In genomic region chr16:30501621-30502020, GRCm38 (mm10) we compare ENCODE assay signal across 20 mouse cellular contexts. TPM values are rescaled to one million over a fixed set of nuclear protein-coding genes. Genes with fewer than 3 reads are reported as not detected.
DNase-seq lines count a peak whose midpoint lies in the region; ATAC-seq and TF ChIP-seq lines count a peak whose summit lies in the region.
"Had no signal": no experiment of that assay in that cellular context is flagged by ENCODE, and none has a peak within 500 bp of the region (broad histone marks: within the 10 kb centered on the region; RNA-seq: fewer than 3 reads in every experiment).

No protein-coding gene starts in this region.

- H3K27me3 ChIP-seq in heart, embryonic 10.5 days (ENCODE audit: insufficient read depth, poor library complexity, severe bottlenecking): peaks cover 3% of the 10 kb centered on the region; the same call in 1 of the 2 replicates
- no peaks in the 10 kb centered on the region for H3K27me3 ChIP-seq in hindbrain, postnatal 0 days (ENCODE audit: insufficient read depth, low read length)
- H3K27me3 ChIP-seq in hindbrain, embryonic 14.5 days (ENCODE audit: control insufficient read depth, insufficient read depth, low read length): no peaks in the 10 kb centered on the region
- no peaks in the 10 kb centered on the region for H3K27me3 ChIP-seq in lung, postnatal 0 days (replicated peaks; ENCODE audit: insufficient read depth, low read length)
- H3K27me3 ChIP-seq in stomach, postnatal 0 days (ENCODE audit: control insufficient read depth, insufficient read depth, low read length): no peaks in the 10 kb centered on the region
- H3K27me3 ChIP-seq: embryonic facial prominence, embryonic 15.5 days; hindbrain, embryonic 12.5 days had no signal

- H3K36me3 ChIP-seq in heart, embryonic 10.5 days: no peaks in the 10 kb centered on the region
- no peaks in the 10 kb centered on the region for H3K36me3 ChIP-seq in hindbrain, postnatal 0 days (ENCODE audit: insufficient read depth, low read length)
- no peaks in the 10 kb centered on the region for H3K36me3 ChIP-seq in hindbrain, embryonic 14.5 days (replicated peaks; ENCODE audit: control insufficient read depth, insufficient read depth)
- no peaks in the 10 kb centered on the region for H3K36me3 ChIP-seq in lung, postnatal 0 days (ENCODE audit: insufficient read depth, low read length)
- H3K36me3 ChIP-seq in stomach, postnatal 0 days (ENCODE audit: control insufficient read depth, insufficient read depth, low read length): no peaks in the 10 kb centered on the region
- H3K36me3 ChIP-seq: embryonic facial prominence, embryonic 15.5 days; hindbrain, embryonic 12.5 days; limb, embryonic 12.5 days had no signal

- no peak overlapping the region for H3K9ac ChIP-seq in hindbrain, postnatal 0 days (replicated peaks; ENCODE audit: low read length)
- no peak overlapping the region for H3K9ac ChIP-seq in hindbrain, embryonic 14.5 days
- peak overlapping the region; percentile 39 for H3K9ac ChIP-seq in lung, postnatal 0 days (replicated peaks; ENCODE audit: low read depth)
- H3K9ac ChIP-seq in stomach, postnatal 0 days (ENCODE audit: low read length): no peak overlapping the region
- H3K9ac ChIP-seq: embryonic facial prominence, embryonic 15.5 days; hindbrain, embryonic 12.5 days; limb, embryonic 12.5 days had no signal

- TF ChIP-seq CTCF in hindbrain, postnatal 0 days (IDR thresholded peaks at IDR 0.05; ENCODE audit: low read depth): no peak
- TF ChIP-seq CTCF in lung, postnatal 0 days (IDR thresholded peaks at IDR 0.05): no peak
- TF ChIP-seq CTCF in stomach, postnatal 0 days (IDR thresholded peaks at IDR 0.05; ENCODE audit: low read depth): no peak

- TF ChIP-seq EP300 in lung, postnatal 0 days (IDR thresholded peaks at IDR 0.05): no peak
- TF ChIP-seq EP300 in stomach, postnatal 0 days (optimal IDR thresholded peaks at IDR 0.05): no peak

- no peak for ATAC-seq in hindbrain, postnatal 0 days
- no peak for ATAC-seq in hindbrain, embryonic 14.5 days (ENCODE audit: low FRiP score)
- no peak for ATAC-seq in lung, postnatal 0 days
- ATAC-seq in stomach, postnatal 0 days (ENCODE audit: low FRiP score, low TSS enrichment): no peak
- ATAC-seq: forebrain, embryonic 14.5 days had no signal

- peak overlapping the region; percentile 79; the same call in 1 of the 2 replicates for H3K27ac ChIP-seq in heart, embryonic 10.5 days
- 0 out of 2 replicates have a peak overlapping the region, but pooled peaks have one; percentile 41 for H3K27ac ChIP-seq in hindbrain, postnatal 0 days
- H3K27ac ChIP-seq in hindbrain, embryonic 14.5 days: no peak overlapping the region
- peak overlapping the region; percentile 94 for H3K27ac ChIP-seq in lung, postnatal 0 days (ENCODE audit: low read length)
- peak overlapping the region; percentile 53; the same call in 1 of the 2 replicates for H3K27ac ChIP-seq in stomach, postnatal 0 days (replicated peaks)
- H3K27ac ChIP-seq: hindbrain, embryonic 12.5 days; limb, embryonic 12.5 days had no signal

- no peaks in the 10 kb centered on the region for H3K9me3 ChIP-seq in heart, embryonic 10.5 days
- no peaks in the 10 kb centered on the region for H3K9me3 ChIP-seq in hindbrain, postnatal 0 days (ENCODE audit: low read length)
- H3K9me3 ChIP-seq in hindbrain, embryonic 14.5 days (ENCODE audit: control insufficient read depth, low read length): no peaks in the 10 kb centered on the region
- no peaks in the 10 kb centered on the region for H3K9me3 ChIP-seq in lung, postnatal 0 days (ENCODE audit: low read length)
- no peaks in the 10 kb centered on the region for H3K9me3 ChIP-seq in stomach, postnatal 0 days (ENCODE audit: control insufficient read depth, low read length)
- H3K9me3 ChIP-seq: embryonic facial prominence, embryonic 15.5 days; hindbrain, embryonic 12.5 days; limb, embryonic 12.5 days had no signal

- H3K4me2 ChIP-seq in hindbrain, postnatal 0 days (ENCODE audit: low read depth, low read length): no peak overlapping the region
- H3K4me2 ChIP-seq in hindbrain, embryonic 14.5 days (replicated peaks): no peak overlapping the region
- no peak overlapping the region for H3K4me2 ChIP-seq in lung, postnatal 0 days (replicated peaks; ENCODE audit: low read depth, low read length)
- H3K4me2 ChIP-seq in stomach, postnatal 0 days (replicated peaks; ENCODE audit: low read depth): no peak overlapping the region
- H3K4me2 ChIP-seq: midbrain, embryonic 11.5 days had no signal

- H3K4me1 ChIP-seq in heart, embryonic 10.5 days: peaks cover 42% of the 10 kb centered on the region
- H3K4me1 ChIP-seq in hindbrain, postnatal 0 days (ENCODE audit: insufficient read depth, low read length): no peaks in the 10 kb centered on the region
- H3K4me1 ChIP-seq in hindbrain, embryonic 14.5 days (replicated peaks; ENCODE audit: control insufficient read depth, insufficient read depth, low read length): peaks cover 8% of the 10 kb centered on the region; the same call in 1 of the 2 replicates
- peaks cover 11% of the 10 kb centered on the region; the same call in 1 of the 2 replicates for H3K4me1 ChIP-seq in lung, postnatal 0 days (ENCODE audit: insufficient read depth, low read depth, low read length)
- H3K4me1 ChIP-seq in stomach, postnatal 0 days (replicated peaks; ENCODE audit: control insufficient read depth, insufficient read depth): no peaks in the 10 kb centered on the region; the same call in 1 of the 2 replicates

- DNase-seq in heart, embryonic 10.5 days (ENCODE audit: low spot score): no peak
- no peak for DNase-seq in heart, postnatal 4 days
- DNase-seq in hindbrain, postnatal 0 days (ENCODE audit: low spot score): no peak
- no peak for DNase-seq in hindbrain, embryonic 14.5 days (ENCODE audit: low spot score)
- no peak for DNase-seq in lung, postnatal 0 days (ENCODE audit: low spot score)
- no peak for DNase-seq in lung, postnatal 25 days (ENCODE audit: low spot score)
- no peak for DNase-seq in stomach, postnatal 0 days (ENCODE audit: low spot score)
- no peak for DNase-seq in kidney, adult 8-10 months
- DNase-seq: adrenal gland, postnatal 25 days; cerebellum, adult 11 months; cerebellum, adult 9-11 months; gastrocnemius, postnatal 14 days; kidney, adult 2 months; kidney, postnatal 10 days had no signal

- no peak overlapping the region for H3K4me3 ChIP-seq in heart, embryonic 10.5 days
- no peak overlapping the region for H3K4me3 ChIP-seq in hindbrain, postnatal 0 days (ENCODE audit: low read length)
- H3K4me3 ChIP-seq in hindbrain, embryonic 14.5 days (replicated peaks; ENCODE audit: low read length): no peak overlapping the region
- no peak overlapping the region for H3K4me3 ChIP-seq in lung, postnatal 0 days (ENCODE audit: low read depth, low read length)
- no peak overlapping the region for H3K4me3 ChIP-seq in stomach, postnatal 0 days (ENCODE audit: low read depth, low read length)
- H3K4me3 ChIP-seq: embryonic facial prominence, embryonic 15.5 days; hindbrain, embryonic 12.5 days; limb, embryonic 12.5 days had no signal

- 44% methylated on average over 5 of the region's 5 CpGs for WGBS in heart, embryonic 10.5 days
- 68% methylated on average over 5 of the region's 5 CpGs for WGBS in hindbrain, postnatal 0 days
- WGBS in hindbrain, embryonic 14.5 days: 62% methylated on average over 5 of the region's 5 CpGs
- 55% methylated on average over 5 of the region's 5 CpGs for WGBS in lung, postnatal 0 days
- 67% methylated on average over 5 of the region's 5 CpGs for WGBS in stomach, postnatal 0 days

RNA-seq across cellular contexts. Expression of gene Tmem44, which starts 49.0 kb away (rescaled TPM):
- 16.1 and 23.1 TPM in 2 replicates for polyA plus RNA-seq in heart, embryonic 10.5 days (2016; fragmentation: Nextera tagmentation; extraction: Ambion mirVana)
- 10 to 100 TPM; 19.4 to 19.7 TPM for total RNA-seq in heart, postnatal 4 days (2021)
- total RNA-seq in hindbrain, postnatal 0 days (2014; rRNA removed): 83.9 and 92.9 TPM in 2 replicates
- polyA plus RNA-seq in hindbrain, postnatal 0 days (2015; fragmentation: Nextera tagmentation; extraction: Ambion mirVana): 41.8 and 44.6 TPM in 2 replicates
- 63.9 and 76.4 TPM in 2 replicates for polyA plus RNA-seq in hindbrain, embryonic 14.5 days (2014; fragmentation: Nextera tagmentation; extraction: Ambion mirVana)
- 17.9 and 21.0 TPM in 2 replicates for polyA plus RNA-seq in lung, postnatal 0 days (2015; fragmentation: Nextera tagmentation; extraction: Ambion mirVana)
- polyA plus RNA-seq in stomach, postnatal 0 days (2015; fragmentation: Nextera tagmentation; extraction: Ambion mirVana): 3.5 and 4.3 TPM in 2 replicates
- total RNA-seq: neutrophil, adult 5-6 weeks had no signal
